Mouse (Mus musculus) erythroblast, embryonic 14.5 days (primary cell): ENCODE data around the gene Vmn1r3.
"Not testable (repeated sequence)": the region's sequence is repeated elsewhere in the genome, so short reads cannot be mapped to it uniquely, and the experiment has no call there.

Experiments
- GATA1 ChIP-seq: IDR thresholded peaks from 2 replicates; pipeline ENCODE4 v1.6.1; 2012; ENCODE audit warnings: low read length, inconsistent platforms, mixed read lengths
- TAL1 ChIP-seq: IDR thresholded peaks from 3 replicates; pipeline ENCODE4 v1.6.1; 2012; ENCODE audit warnings: low read length, inconsistent platforms, mixed read lengths

GRCm38 (mm10) chr4:3176195-3176594, 9.0 kb downstream of the Vmn1r3 start:
- not testable (repeated sequence) for TF ChIP-seq TAL1, GATA1
